Mouse (Mus musculus) thymus, adult 18-20 months (tissue): Measurements from ENCODE around the gene 1110032A03Rik.

Source experiments
- DNase-seq, 2 experiments: peaks; one replicate each; pipeline ENCODE4 v3.0.0; 2022; ENCODE audit warnings: mixed read lengths in 2 of 2

The 1110032A03Rik gene

GRCm38 (mm10) chr9:50729600-50729999, 45.7 kb downstream of the 1110032A03Rik start:
- DNase-seq: no peak

GRCm38 (mm10) chr9:50727925-50728651, 47.2 kb downstream of the 1110032A03Rik start:
- DNase-seq: no peak

GRCm38 (mm10) chr9:50727171-50727924, 48.0 kb downstream of the 1110032A03Rik start:
- no peak for DNase-seq

- DNase-seq: no peak
These were observed 49.3 kb downstream of the 1110032A03Rik start for GRCm38 (mm10) chr9:50725921-50726590.

GRCm38 (mm10) chr9:50724661-50725330, 50.5 kb downstream of the 1110032A03Rik start:
- no peak for DNase-seq

GRCm38 (mm10) chr9:50724147-50724546, 51.2 kb downstream of the 1110032A03Rik start:
- DNase-seq: no peak

GRCm38 (mm10) chr9:50723406-50723805, 51.9 kb downstream of the 1110032A03Rik start:
- DNase-seq: no peak

- no peak for DNase-seq
These were observed 52.8 kb downstream of the 1110032A03Rik start for GRCm38 (mm10) chr9:50722451-50722911.

- no peak for DNase-seq
These were observed 54.3 kb downstream of the 1110032A03Rik start for GRCm38 (mm10) chr9:50721061-50721460.

- DNase-seq: no peak
These were observed 56.4 kb downstream of the 1110032A03Rik start for GRCm38 (mm10) chr9:50718878-50719277.

- no peak for DNase-seq
These were observed 61.1 kb downstream of the 1110032A03Rik start for GRCm38 (mm10) chr9:50714188-50714587.
